Comparison of ENCODE assay signal across 10 mouse cellular contexts in the genomic region with DNA sequence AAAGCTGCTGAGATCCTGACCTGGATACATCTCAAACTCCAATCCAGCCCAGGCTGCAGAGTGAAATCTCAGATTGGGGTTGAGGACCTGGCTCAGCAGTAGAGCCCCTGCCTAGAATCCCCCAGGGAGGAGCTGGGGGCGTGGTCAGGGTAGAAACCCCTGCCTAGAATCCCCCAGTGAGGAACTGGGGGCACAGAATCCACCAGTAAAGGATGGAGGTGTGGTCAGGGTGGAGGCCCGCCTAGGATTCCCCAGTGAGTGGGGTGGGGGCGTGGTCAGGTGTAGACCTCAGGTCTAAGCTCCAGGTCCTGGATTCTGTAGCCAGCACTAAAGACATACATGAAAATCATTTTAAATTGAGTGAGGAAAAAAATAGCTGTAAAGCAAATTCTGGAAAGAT. TPM values are rescaled to one million over a fixed set of nuclear protein-coding genes. Genes with fewer than 3 reads are reported as not detected.
DNase-seq lines count a peak whose midpoint lies in the region; ATAC-seq lines count a peak whose summit lies in the region.
"Had no signal": no experiment of that assay in that cellular context is flagged by ENCODE, and none has a peak within 500 bp of the region (broad histone marks: within the 10 kb centered on the region; RNA-seq: fewer than 3 reads in every experiment).

No protein-coding gene starts in this region.

- H3K9me3 ChIP-seq in neural tube, embryonic 11.5 days (ENCODE audit: control insufficient read depth, low read length), result no peaks in the 10 kb centered on the region
- H3K9me3 ChIP-seq in limb, embryonic 11.5 days (ENCODE audit: control insufficient read depth, low read length), result no peaks in the 10 kb centered on the region
- H3K9me3 ChIP-seq in stomach, embryonic 15.5 days, result no peaks in the 10 kb centered on the region

- peak overlapping the region; percentile 70 for H3K4me3 ChIP-seq in neural tube, embryonic 11.5 days (ENCODE audit: low read depth, low read length)
- H3K4me3 ChIP-seq in limb, embryonic 11.5 days (ENCODE audit: low read depth, low read length), result peak overlapping the region; percentile 72
- H3K4me3 ChIP-seq in stomach, embryonic 15.5 days (replicated peaks), result no peak overlapping the region

- H3K27me3 ChIP-seq in neural tube, embryonic 11.5 days (ENCODE audit: control insufficient read depth, insufficient read depth, low read length), result no peaks in the 10 kb centered on the region
- H3K27me3 ChIP-seq in limb, embryonic 11.5 days (ENCODE audit: control insufficient read depth, insufficient read depth, low read length), result no peaks in the 10 kb centered on the region
- no peaks in the 10 kb centered on the region for H3K27me3 ChIP-seq in stomach, embryonic 15.5 days (replicated peaks)

- no peak for ATAC-seq in cerebellum, adult (ENCODE audit: insufficient number of reproducible peaks, low FRiP score, low TSS enrichment)
- no peak for ATAC-seq in neural tube, embryonic 11.5 days (ENCODE audit: insufficient read depth, low FRiP score, low TSS enrichment)
- ATAC-seq in limb, embryonic 11.5 days (ENCODE audit: insufficient number of reproducible peaks, low FRiP score, low TSS enrichment, low read depth), result no peak
- no peak for ATAC-seq in stomach, embryonic 15.5 days (ENCODE audit: insufficient read depth, low FRiP score, low read depth)

- peaks cover 12% of the 10 kb centered on the region for H3K36me3 ChIP-seq in neural tube, embryonic 11.5 days (ENCODE audit: control insufficient read depth, insufficient read depth, low read length)
- peaks cover 8% of the 10 kb centered on the region; the same call in 1 of the 2 replicates for H3K36me3 ChIP-seq in limb, embryonic 11.5 days (ENCODE audit: control insufficient read depth, insufficient read depth, low read length)
- H3K36me3 ChIP-seq in stomach, embryonic 15.5 days, result no peaks in the 10 kb centered on the region

- peak; percentile 22 to 34 for DNase-seq in cerebellum, postnatal 14 days
- DNase-seq in neural tube, embryonic 11.5 days (ENCODE audit: low spot score), result no peak
- DNase-seq in neural tube, embryonic 10.5 days (ENCODE audit: extremely low spot score, low spot score), result no peak
- no peak for DNase-seq in limb, embryonic 11.5 days (ENCODE audit: low spot score)
- no peak for DNase-seq in embryo, embryonic 9.5 days (ENCODE audit: extremely low spot score)
- DNase-seq in kidney, adult 11 months, result no peak

- peaks cover 10% of the 10 kb centered on the region for H3K4me1 ChIP-seq in neural tube, embryonic 11.5 days (ENCODE audit: control insufficient read depth, insufficient read depth, low read length)
- H3K4me1 ChIP-seq in limb, embryonic 11.5 days (ENCODE audit: control insufficient read depth, insufficient read depth, low read length), result peaks cover 13% of the 10 kb centered on the region
- peaks cover 23% of the 10 kb centered on the region; the same call in 1 of the 2 replicates for H3K4me1 ChIP-seq in stomach, embryonic 15.5 days

- WGBS in neural tube, embryonic 11.5 days, result 45% methylated on average over 3 of the region's 3 CpGs
- 40% methylated on average over 3 of the region's 3 CpGs for WGBS in limb, embryonic 11.5 days
- 47% methylated on average over 3 of the region's 3 CpGs for WGBS in stomach, embryonic 15.5 days

- H3K9ac ChIP-seq in neural tube, embryonic 11.5 days (ENCODE audit: low read length), result peak overlapping the region; percentile 98
- peak overlapping the region; percentile 94 for H3K9ac ChIP-seq in limb, embryonic 11.5 days (ENCODE audit: low read length)
- no peak overlapping the region for H3K9ac ChIP-seq in stomach, embryonic 15.5 days

- H3K27ac ChIP-seq in neural tube, embryonic 11.5 days (ENCODE audit: low read depth, low read length), result no peak overlapping the region
- no peak overlapping the region; the same call in 1 of the 2 replicates for H3K27ac ChIP-seq in limb, embryonic 11.5 days (replicated peaks; ENCODE audit: low read depth, low read length)
- no peak overlapping the region for H3K27ac ChIP-seq in stomach, embryonic 15.5 days

- peak overlapping the region; percentile 72 for H3K4me2 ChIP-seq in neural tube, embryonic 11.5 days (ENCODE audit: low read depth)
- peak overlapping the region; percentile 68 for H3K4me2 ChIP-seq in limb, embryonic 11.5 days (ENCODE audit: low read depth, severe bottlenecking)
- H3K4me2 ChIP-seq in stomach, embryonic 15.5 days, result peak overlapping the region; percentile 99

RNA-seq across cellular contexts. Expression of a gene that starts 1.4 kb away (rescaled TPM):
- 12.5 and 13.7 TPM in 2 replicates for polyA plus RNA-seq in neural tube, embryonic 11.5 days (2014; fragmentation: Nextera tagmentation; extraction: Ambion mirVana)
- polyA plus RNA-seq in limb, embryonic 11.5 days (2014; fragmentation: Nextera tagmentation; extraction: Ambion mirVana), result 16.0 and 19.6 TPM in 2 replicates
- polyA plus RNA-seq in stomach, embryonic 15.5 days (2015; fragmentation: Nextera tagmentation; extraction: Ambion mirVana), result 5.2 and 10.6 TPM in 2 replicates

RNA-seq across cellular contexts. Expression of a gene that starts 1.6 kb away (rescaled TPM):
- polyA plus RNA-seq in neural tube, embryonic 11.5 days (2014; fragmentation: Nextera tagmentation; extraction: Ambion mirVana), result 142 and 156 TPM in 2 replicates
- polyA plus RNA-seq in limb, embryonic 11.5 days (2014; fragmentation: Nextera tagmentation; extraction: Ambion mirVana), result 95.1 and 95.7 TPM in 2 replicates
- polyA plus RNA-seq in stomach, embryonic 15.5 days (2015; fragmentation: Nextera tagmentation; extraction: Ambion mirVana), result 32.9 and 36.1 TPM in 2 replicates

RNA-seq across cellular contexts. Expression of a gene that starts 13.2 kb away (rescaled TPM):
- 0.66 TPM in 1 of 2 replicates, not detected in the other for polyA plus RNA-seq in neural tube, embryonic 11.5 days (2014; fragmentation: Nextera tagmentation; extraction: Ambion mirVana)
- 0.20 TPM in 1 of 2 replicates, not detected in the other for polyA plus RNA-seq in limb, embryonic 11.5 days (2014; fragmentation: Nextera tagmentation; extraction: Ambion mirVana)
- polyA plus RNA-seq in stomach, embryonic 15.5 days (2015; fragmentation: Nextera tagmentation; extraction: Ambion mirVana), result 3.8 and 11.1 TPM in 2 replicates
- polyA plus RNA-seq: heart, postnatal 0 days; small intestine, adult 2 months had no signal

RNA-seq across cellular contexts. Expression of a gene that starts 17.8 kb away (rescaled TPM):
- polyA plus RNA-seq in neural tube, embryonic 11.5 days (2014; fragmentation: Nextera tagmentation; extraction: Ambion mirVana), result not detected in 2 replicates
- polyA plus RNA-seq in limb, embryonic 11.5 days (2014; fragmentation: Nextera tagmentation; extraction: Ambion mirVana), result not detected in 2 replicates
- polyA plus RNA-seq in stomach, embryonic 15.5 days (2015; fragmentation: Nextera tagmentation; extraction: Ambion mirVana), result not detected in 2 replicates
- polyA plus RNA-seq: heart, postnatal 0 days had no signal

RNA-seq across cellular contexts. Expression of a gene that starts 18.6 kb away (rescaled TPM):
- 215 and 216 TPM in 2 replicates for polyA plus RNA-seq in neural tube, embryonic 11.5 days (2014; fragmentation: Nextera tagmentation; extraction: Ambion mirVana)
- polyA plus RNA-seq in limb, embryonic 11.5 days (2014; fragmentation: Nextera tagmentation; extraction: Ambion mirVana), result 328 and 351 TPM in 2 replicates
- 295 and 299 TPM in 2 replicates for polyA plus RNA-seq in stomach, embryonic 15.5 days (2015; fragmentation: Nextera tagmentation; extraction: Ambion mirVana)

Comparison
In these comparisons a context has a peak if more than half of its experiments do, and no peak if none do; other contexts are left out.
1. DNase-seq: peak in cerebellum, postnatal 14 days (2 of 2); none in neural tube, embryonic 11.5 days (single experiment), neural tube, embryonic 10.5 days (single experiment), limb, embryonic 11.5 days (single experiment), embryo, embryonic 9.5 days (single experiment) and kidney, adult 11 months (single experiment).
2. Peak in every context shown above with its lines, with median percentiles within 50 percentile points of each other: H3K4me2 ChIP-seq.